Mouse (Mus musculus) embryonic facial prominence, embryonic 15.5 days (tissue): ENCODE measurements around the gene Ing5. TPM values are rescaled to one million over a fixed set of nuclear protein-coding genes. Genes with fewer than 3 reads are reported as not detected.

ENCODE experiments used
- ATAC-seq: fragments of 200-750 bp; cut with Nextera tagmentation; 2 replicates; pipeline ENCODE4 v1.8.0; 2017; ENCODE audit warnings: low read depth, moderate TSS enrichment; ENCODE audit not compliant: insufficient number of reproducible peaks, low FRiP score, low TSS enrichment
- H3K27ac ChIP-seq: fragments of 300-500 bp; sonication (generic); replicated peaks from 2 replicates; pipeline ENCODE4 v1.5.1; 2015; ENCODE audit warnings: mild to moderate bottlenecking, inconsistent platforms
- H3K27me3 ChIP-seq: fragments of 300-500 bp; sonication (generic); 2 replicates; pipeline ENCODE4 v1.6.1; 2015; ENCODE audit warnings: inconsistent platforms
- H3K36me3 ChIP-seq: fragments of 300-500 bp; sonication (generic); 2 replicates; pipeline ENCODE4 v1.6.1; 2015; ENCODE audit warnings: mild to moderate bottlenecking, inconsistent platforms
- H3K4me1 ChIP-seq: fragments of 300-500 bp; sonication (generic); 2 replicates; pipeline ENCODE4 v1.6.1; 2015; ENCODE audit warnings: inconsistent platforms
- H3K4me2 ChIP-seq: fragments of 300-500 bp; sonication (generic); replicated peaks from 2 replicates; pipeline ENCODE4 v1.6.1; 2015; ENCODE audit warnings: mild to moderate bottlenecking, inconsistent platforms
- H3K4me3 ChIP-seq: fragments of 300-500 bp; sonication (generic); replicated peaks from 2 replicates; pipeline ENCODE4 v1.5.1; 2015; ENCODE audit warnings: mild to moderate bottlenecking, inconsistent platforms
- H3K9ac ChIP-seq: fragments of 300-500 bp; sonication (generic); 2 replicates; pipeline ENCODE4 v1.6.1; 2015; ENCODE audit warnings: inconsistent platforms
- H3K9me3 ChIP-seq: fragments of 300-500 bp; sonication (generic); replicated peaks from 2 replicates; pipeline ENCODE4 v1.6.1; 2016; ENCODE audit warnings: inconsistent platforms
- WGBS: fragments of 180-500 bp; shearing (Covaris S2); methylation state at CpG from one replicate; pipeline ENCODE4 v1.1.7; 2015; 5-methylcytosine and 5-hydroxymethylcytosine counted together
- polyA plus RNA-seq: library from polyadenylated mRNA; unstranded; fragments of >200 nt; fragmentation: Nextera tagmentation; extraction: Ambion mirVana; gene quantifications from 2 replicates; pipeline ENCODE4 v1.2.1, GENCODE M21; 2015

Ing5 gene
- polyA plus RNA-seq, 1 experiment from 2014 or later = 14.9 TPM

DNA sequence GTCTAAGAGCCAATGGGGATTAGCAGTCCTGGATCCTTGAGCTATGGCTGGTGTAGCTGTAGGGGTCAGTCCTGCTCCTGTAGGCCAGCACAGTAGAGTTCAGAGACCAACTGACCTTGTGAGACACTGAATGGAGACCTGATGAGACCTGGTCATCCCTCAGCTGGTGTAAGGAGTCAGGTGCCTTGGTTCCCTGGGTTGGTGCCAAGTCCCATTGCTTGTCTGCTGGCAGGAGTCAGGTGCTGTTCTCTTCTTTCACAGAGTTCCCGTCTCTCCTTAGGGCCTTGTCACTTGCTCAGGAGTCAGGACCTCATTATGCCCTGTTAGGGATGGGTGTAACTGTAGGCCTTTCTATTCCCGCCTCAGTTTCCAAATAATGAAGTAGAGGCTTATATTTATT, 16.9 kb upstream of the Ing5 start:
- Histone ChIP-seq H3K27me3 (no peaks in the 10 kb centered on the region), H3K9me3 (no peaks in the 10 kb centered on the region), H3K27ac (no peak overlapping the region), H3K9ac (no peak overlapping the region), H3K4me3 (no peak overlapping the region), H3K4me2 (no peak overlapping the region), H3K4me1 (no peaks in the 10 kb centered on the region), H3K36me3 (peaks cover 92% of the 10 kb centered on the region)
- WGBS = 89% methylated on average over 2 of the region's 2 CpGs
- no peak for ATAC-seq

DNA sequence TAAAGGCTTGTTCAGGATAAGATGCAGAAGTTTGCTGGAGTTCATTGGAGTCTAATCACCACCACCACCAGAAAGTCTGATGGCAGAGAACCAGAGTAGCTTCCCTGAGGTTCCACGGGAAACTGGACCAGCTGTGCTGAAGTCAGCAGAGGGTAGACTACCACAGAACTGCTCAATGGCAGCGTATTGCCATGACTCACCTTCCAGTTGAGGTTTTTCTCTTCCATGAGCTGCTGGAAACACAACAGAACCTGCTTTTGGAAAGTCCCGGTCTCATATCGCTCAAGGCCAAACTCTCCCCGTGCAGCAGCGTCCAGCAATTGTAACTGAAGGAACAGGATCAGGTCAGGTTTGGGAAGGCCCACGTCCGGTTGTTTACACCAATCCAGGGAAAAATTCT, 9.2 kb upstream of the Ing5 start:
- no peak for ATAC-seq
- Histone ChIP-seq H3K36me3 (peaks cover 71% of the 10 kb centered on the region), H3K27ac (no peak overlapping the region), H3K9me3 (no peaks in the 10 kb centered on the region), H3K4me2 (no peak overlapping the region), H3K27me3 (no peaks in the 10 kb centered on the region), H3K4me1 (no peaks in the 10 kb centered on the region), H3K9ac (no peak overlapping the region), H3K4me3 (no peak overlapping the region)
- WGBS = 97% methylated on average over 8 of the region's 8 CpGs

DNA sequence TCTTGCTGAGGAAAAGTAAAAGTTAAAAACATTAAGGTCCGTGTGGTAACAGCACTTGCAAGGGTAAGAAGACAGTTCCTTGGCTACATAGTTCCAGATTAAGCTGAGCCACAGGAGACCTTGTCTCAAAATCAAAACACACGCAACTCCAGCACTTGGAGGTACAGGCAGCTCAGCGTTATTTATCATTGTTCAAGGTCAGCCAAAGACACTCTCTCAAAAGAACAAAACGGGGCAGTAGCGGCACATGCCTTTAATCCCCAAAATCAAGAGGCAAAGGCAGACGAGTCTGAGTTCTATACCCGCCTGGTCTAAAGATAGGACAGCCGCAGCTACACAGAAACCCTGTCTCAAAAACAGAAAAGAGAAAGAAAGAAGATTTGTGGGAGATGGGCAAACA, 7.9 kb upstream of the Ing5 start:
- no peak overlapping the region for H3K4me3 ChIP-seq
- H3K27me3 ChIP-seq = no peaks in the 10 kb centered on the region
- 82% methylated on average over 8 of the region's 8 CpGs for WGBS
- no peak overlapping the region for H3K27ac ChIP-seq
- H3K4me1 ChIP-seq = peaks cover 4% of the 10 kb centered on the region; the same call in 1 of the 2 replicates
- H3K36me3 ChIP-seq = peaks cover 64% of the 10 kb centered on the region
- no peak for ATAC-seq
- H3K9ac ChIP-seq = no peak overlapping the region
- no peak overlapping the region for H3K4me2 ChIP-seq
- no peaks in the 10 kb centered on the region for H3K9me3 ChIP-seq

DNA sequence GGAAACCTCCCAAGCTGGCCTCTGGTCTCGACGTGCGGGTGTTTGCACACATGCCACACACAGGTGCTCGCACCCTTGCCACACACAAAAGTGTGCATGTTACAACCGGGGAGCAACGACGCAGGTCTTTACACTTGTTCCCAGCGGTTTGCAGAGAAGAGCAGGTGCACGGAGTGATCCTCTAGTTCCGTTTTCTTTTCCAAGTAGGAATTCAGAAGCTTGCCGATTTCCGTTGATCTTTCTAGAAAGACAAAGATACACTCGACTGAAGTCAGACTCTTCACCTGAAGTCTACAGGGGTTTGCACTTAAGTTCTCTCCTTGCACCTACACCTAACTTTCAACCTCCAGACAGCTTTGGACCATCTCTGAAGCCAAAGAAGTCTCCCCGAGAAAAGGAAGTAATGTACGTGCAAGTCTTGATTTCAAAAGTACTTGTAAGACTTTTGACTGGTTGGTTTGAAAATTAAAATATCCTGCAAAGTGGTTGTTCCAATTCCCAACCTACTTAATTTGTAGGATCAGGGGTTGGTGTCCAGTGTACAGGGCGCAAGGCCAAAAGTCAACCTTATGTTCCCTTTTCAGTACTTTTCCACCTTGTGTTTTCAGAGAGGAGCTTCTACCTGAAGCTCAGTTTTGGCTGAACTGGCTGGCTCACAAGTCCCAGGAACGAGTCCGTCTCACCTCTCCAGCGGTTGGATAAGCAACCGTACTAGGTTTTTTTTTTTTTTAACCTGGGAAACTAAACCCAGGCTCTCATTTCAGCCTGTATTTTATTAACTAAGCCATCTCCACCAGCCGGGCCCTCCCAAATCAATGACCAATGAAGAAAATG, 2.9 kb upstream of the Ing5 start:
- H3K4me3 ChIP-seq = peak overlapping the region; percentile 86
- H3K4me1 ChIP-seq = peaks cover 40% of the 10 kb centered on the region
- peak overlapping the region; percentile 89 for H3K27ac ChIP-seq
- H3K36me3 ChIP-seq = peaks cover 27% of the 10 kb centered on the region; the same call in 1 of the 2 replicates
- 72% methylated on average over 21 of the region's 21 CpGs for WGBS
- peak overlapping the region; percentile 70 for H3K4me2 ChIP-seq
- H3K27me3 ChIP-seq = no peaks in the 10 kb centered on the region
- ATAC-seq = no peak
- no peaks in the 10 kb centered on the region for H3K9me3 ChIP-seq
- peak overlapping the region; percentile 81 for H3K9ac ChIP-seq

- 0% methylated on average over 42 of the region's 42 CpGs for WGBS
- peak within 1 kb of the TSS; percentile 81 for H3K9ac ChIP-seq
- H3K9me3 ChIP-seq = no peaks in the 10 kb centered on the region
- peak within 1 kb of the TSS; percentile 93 for H3K4me2 ChIP-seq
- peaks cover 36% of the 10 kb centered on the region for H3K36me3 ChIP-seq
- peaks cover 41% of the 10 kb centered on the region for H3K4me1 ChIP-seq
- no peaks in the 10 kb centered on the region for H3K27me3 ChIP-seq
- peak; percentile 65 for ATAC-seq
- H3K27ac ChIP-seq = peak within 1 kb of the TSS; percentile 89
- peak within 1 kb of the TSS; percentile 86 for H3K4me3 ChIP-seq
Observed at GRCm38 (mm10) chr1:93801741-93802238, 2.0 kb upstream of the Ing5 start, which contains the start of gene Dtymk. Dtymk (minus strand) TSS chr1:93801934.

- no peaks in the 10 kb centered on the region for H3K27me3 ChIP-seq
- 77% methylated on average over 5 of the region's 5 CpGs for WGBS
- no peak overlapping the region for H3K9ac ChIP-seq
- peak overlapping the region; percentile 89; the same call in 1 of the 2 replicates for H3K27ac ChIP-seq
- peaks cover 41% of the 10 kb centered on the region for H3K4me1 ChIP-seq
- H3K9me3 ChIP-seq = no peaks in the 10 kb centered on the region
- no peak for ATAC-seq
- peaks cover 38% of the 10 kb centered on the region for H3K36me3 ChIP-seq
- H3K4me3 ChIP-seq = peak overlapping the region; percentile 91
- 0 out of 2 replicates have a peak overlapping the region, but pooled peaks have one; percentile 93 for H3K4me2 ChIP-seq
Observed at GRCm38 (mm10) chr1:93802771-93803170, 994 bp upstream of the Ing5 start.

GRCm38 (mm10) chr1:93804818-93805217, 1.1 kb downstream of the Ing5 start:
- H3K4me3 ChIP-seq = peak overlapping the region; percentile 91
- H3K9ac ChIP-seq = 0 out of 2 replicates have a peak overlapping the region, but pooled peaks have one; percentile 21
- ATAC-seq = no peak

DNA sequence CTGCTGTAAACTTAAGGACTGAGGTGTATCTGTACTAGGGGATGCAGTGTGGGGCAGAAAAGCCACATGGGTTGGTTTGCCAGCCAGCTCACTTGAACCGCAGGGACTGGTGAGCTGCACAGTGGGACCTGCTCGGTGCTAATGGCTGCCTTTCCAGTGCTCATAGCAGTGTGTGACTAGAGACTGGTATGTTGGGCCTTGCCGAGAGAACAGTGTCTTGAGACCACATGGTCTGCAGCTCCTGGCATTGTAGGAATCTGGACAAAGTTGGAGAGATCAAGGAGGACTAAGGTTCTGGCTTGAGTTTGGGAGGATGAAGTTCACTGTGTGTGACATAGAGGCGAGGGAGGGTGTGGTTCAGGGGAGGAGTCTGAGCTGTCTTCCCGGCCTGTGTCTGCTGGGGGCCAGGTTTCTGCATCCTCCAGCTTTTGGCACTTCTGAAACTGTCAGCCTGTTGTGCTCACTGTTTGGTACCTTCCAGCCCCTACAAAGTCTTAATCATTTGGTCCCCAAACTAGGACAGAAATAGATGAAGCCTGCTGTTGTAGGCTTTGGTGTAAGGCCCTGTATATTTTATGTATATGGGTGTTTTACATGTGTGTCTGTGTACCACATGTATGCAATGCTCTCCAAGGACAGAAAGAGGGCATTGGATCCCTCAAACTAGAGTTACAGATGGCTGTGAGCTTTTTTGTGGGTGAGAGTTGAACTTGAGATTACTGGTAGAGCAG, 1.6 kb downstream of the Ing5 start:
- 53% methylated on average over 5 of the region's 5 CpGs for WGBS
- Histone ChIP-seq H3K4me3 (no peak overlapping the region), H3K36me3 (peaks cover 40% of the 10 kb centered on the region), H3K27me3 (no peaks in the 10 kb centered on the region), H3K9ac (no peak overlapping the region), H3K9me3 (no peaks in the 10 kb centered on the region), H3K4me2 (0 out of 2 replicates have a peak overlapping the region, but pooled peaks have one; percentile 93), H3K4me1 (peaks cover 41% of the 10 kb centered on the region), H3K27ac (no peak overlapping the region)
- no peak for ATAC-seq

More at GRCm38 (mm10) chr1:93804818-93805217, 1.1 kb downstream of the Ing5 start:
- H3K9me3 ChIP-seq = no peaks in the 10 kb centered on the region
- no peak overlapping the region for H3K27ac ChIP-seq
- H3K36me3 ChIP-seq = peaks cover 38% of the 10 kb centered on the region
- 80% methylated on average over 4 of the region's 4 CpGs for WGBS
- no peaks in the 10 kb centered on the region for H3K27me3 ChIP-seq
- H3K4me1 ChIP-seq = peaks cover 41% of the 10 kb centered on the region
- peak overlapping the region; percentile 93 for H3K4me2 ChIP-seq

DNA sequence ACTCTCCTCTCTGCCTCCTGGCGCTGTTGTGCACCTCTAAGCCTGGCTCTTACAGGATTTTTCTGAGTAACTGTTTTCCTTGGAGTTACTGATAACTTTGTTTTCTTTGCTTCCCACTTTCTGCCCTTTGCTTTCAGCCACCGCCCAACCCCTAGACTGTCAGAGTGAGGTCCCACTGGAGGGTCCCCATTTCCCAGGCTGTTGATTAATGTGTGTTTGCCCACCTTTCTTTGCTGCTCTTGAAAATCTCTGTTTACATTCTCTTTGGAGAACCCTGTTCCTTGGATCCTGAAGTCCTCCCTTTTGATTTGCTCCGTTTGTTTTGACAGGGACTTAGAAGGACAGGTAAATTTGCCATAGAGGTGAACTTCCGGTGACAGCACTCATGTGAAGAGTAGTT, 5.1 kb downstream of the Ing5 start:
- Histone ChIP-seq H3K27me3 (no peaks in the 10 kb centered on the region), H3K4me2 (no peak overlapping the region), H3K36me3 (peaks cover 70% of the 10 kb centered on the region), H3K27ac (no peak overlapping the region), H3K4me3 (no peak overlapping the region), H3K4me1 (peaks cover 18% of the 10 kb centered on the region), H3K9ac (no peak overlapping the region), H3K9me3 (no peaks in the 10 kb centered on the region)
- ATAC-seq = no peak
- 95% methylated on average over 4 of the region's 4 CpGs for WGBS

GRCm38 (mm10) chr1:93810011-93810410, 6.2 kb downstream of the Ing5 start:
- no peak overlapping the region for H3K4me3 ChIP-seq
- H3K4me1 ChIP-seq = peaks cover 10% of the 10 kb centered on the region
- H3K27ac ChIP-seq = no peak overlapping the region
- no peaks in the 10 kb centered on the region for H3K9me3 ChIP-seq
- H3K27me3 ChIP-seq = no peaks in the 10 kb centered on the region
- H3K9ac ChIP-seq = no peak overlapping the region
- ATAC-seq = no peak
- H3K36me3 ChIP-seq = peaks cover 81% of the 10 kb centered on the region
- 95% methylated on average over 3 of the region's 3 CpGs for WGBS
- no peak overlapping the region for H3K4me2 ChIP-seq

- ATAC-seq = no peak
- 91% methylated on average over 8 of the region's 8 CpGs for WGBS
- no peaks in the 10 kb centered on the region for H3K9me3 ChIP-seq
- no peaks in the 10 kb centered on the region for H3K4me1 ChIP-seq
- H3K27me3 ChIP-seq = no peaks in the 10 kb centered on the region
- no peak overlapping the region for H3K9ac ChIP-seq
- H3K36me3 ChIP-seq = peaks cover 87% of the 10 kb centered on the region
- H3K4me3 ChIP-seq = no peak overlapping the region
- no peak overlapping the region for H3K27ac ChIP-seq
- no peak overlapping the region for H3K4me2 ChIP-seq
Observed at GRCm38 (mm10) chr1:93811495-93812039, 7.8 kb downstream of the Ing5 start.
